In genomic region chr15:56817204-56818157, GRCm38 (mm10) we compare ENCODE assay signal across 14 mouse cellular contexts.
DNase-seq lines count a peak whose midpoint lies in the region; ATAC-seq lines count a peak whose summit lies in the region.
"Had no signal": no experiment of that assay in that cellular context is flagged by ENCODE, and none has a peak within 500 bp of the region (broad histone marks: within the 10 kb centered on the region; RNA-seq: fewer than 3 reads in every experiment).

No protein-coding gene starts in this region.

- H3K27me3 ChIP-seq in lung, embryonic 16.5 days (ENCODE audit: control insufficient read depth, insufficient read depth, low read depth, low read length), result no peaks in the 10 kb centered on the region
- peaks cover 30% of the 10 kb centered on the region for H3K27me3 ChIP-seq in forebrain, embryonic 15.5 days
- H3K27me3 ChIP-seq in midbrain, embryonic 12.5 days, result no peaks in the 10 kb centered on the region
- H3K27me3 ChIP-seq: limb, embryonic 13.5 days had no signal

- WGBS in lung, embryonic 16.5 days, result 31% methylated on average over 5 of the region's 5 CpGs
- WGBS in forebrain, embryonic 15.5 days, result 6% methylated on average over 5 of the region's 5 CpGs
- 34% methylated on average over 5 of the region's 5 CpGs for WGBS in midbrain, embryonic 12.5 days

- no peak for DNase-seq in lung, postnatal 10 days
- DNase-seq in retina, postnatal 1 day, result peak; percentile 92
- DNase-seq in cerebellum, adult 11-12 months, result no peak
- DNase-seq: cerebellum, adult 11 months; lung, adult 18-20 months; right cerebral cortex, postnatal 4 days; thymus, postnatal 14 days had no signal

- no peak overlapping the region for H3K27ac ChIP-seq in lung, embryonic 16.5 days (ENCODE audit: low read length)
- H3K27ac ChIP-seq in forebrain, embryonic 15.5 days (replicated peaks), result no peak overlapping the region
- no peak overlapping the region for H3K27ac ChIP-seq in midbrain, embryonic 12.5 days (replicated peaks)
- H3K27ac ChIP-seq: left cerebral cortex, adult 2 months; limb, embryonic 13.5 days had no signal

- ATAC-seq in lung, embryonic 16.5 days (ENCODE audit: low read depth), result peak; percentile 51
- peak; percentile 92 for ATAC-seq in forebrain, embryonic 15.5 days (replicated peaks)
- ATAC-seq in midbrain, embryonic 12.5 days (ENCODE audit: low FRiP score, low read depth), result peak; percentile 79
- ATAC-seq in megakaryocyte-erythroid progenitor cell, adult 5-6 weeks (replicated peaks; ENCODE audit: low FRiP score, low TSS enrichment, poor library complexity, severe bottlenecking), result no peak
- ATAC-seq: activated CD4-positive, CD25-positive, alpha-beta regulatory T cell, adult 4 months had no signal

- no peak overlapping the region for H3K4me3 ChIP-seq in lung, embryonic 16.5 days (ENCODE audit: low read length)
- H3K4me3 ChIP-seq in forebrain, embryonic 15.5 days, result no peak overlapping the region
- H3K4me3 ChIP-seq in midbrain, embryonic 12.5 days, result no peak overlapping the region
- H3K4me3 ChIP-seq: left cerebral cortex, adult 2 months; limb, embryonic 13.5 days had no signal

- H3K9me3 ChIP-seq in lung, embryonic 16.5 days (ENCODE audit: control insufficient read depth, low read length), result no peaks in the 10 kb centered on the region
- H3K9me3 ChIP-seq in forebrain, embryonic 15.5 days, result no peaks in the 10 kb centered on the region
- no peaks in the 10 kb centered on the region for H3K9me3 ChIP-seq in midbrain, embryonic 12.5 days
- H3K9me3 ChIP-seq: limb, embryonic 13.5 days had no signal

- H3K9ac ChIP-seq in lung, embryonic 16.5 days (ENCODE audit: low read length), result no peak overlapping the region
- no peak overlapping the region for H3K9ac ChIP-seq in forebrain, embryonic 15.5 days (replicated peaks)
- no peak overlapping the region for H3K9ac ChIP-seq in midbrain, embryonic 12.5 days (replicated peaks)
- H3K9ac ChIP-seq: limb, embryonic 13.5 days had no signal

- H3K4me2 ChIP-seq in lung, embryonic 16.5 days (ENCODE audit: low read depth, low read length), result no peak overlapping the region
- no peak overlapping the region for H3K4me2 ChIP-seq in forebrain, embryonic 15.5 days (replicated peaks)
- no peak overlapping the region for H3K4me2 ChIP-seq in midbrain, embryonic 12.5 days (replicated peaks)
- H3K4me2 ChIP-seq: limb, embryonic 13.5 days had no signal

- no peaks in the 10 kb centered on the region for H3K36me3 ChIP-seq in lung, embryonic 16.5 days (ENCODE audit: control insufficient read depth, insufficient read depth, low read length)
- no peaks in the 10 kb centered on the region for H3K36me3 ChIP-seq in forebrain, embryonic 15.5 days
- no peaks in the 10 kb centered on the region for H3K36me3 ChIP-seq in midbrain, embryonic 12.5 days
- H3K36me3 ChIP-seq: limb, embryonic 13.5 days had no signal

- H3K4me1 ChIP-seq in lung, embryonic 16.5 days (replicated peaks; ENCODE audit: control insufficient read depth, insufficient read depth, low read length), result peaks cover 6% of the 10 kb centered on the region
- peaks cover 10% of the 10 kb centered on the region for H3K4me1 ChIP-seq in forebrain, embryonic 15.5 days
- peaks cover 7% of the 10 kb centered on the region; the same call in 1 of the 2 replicates for H3K4me1 ChIP-seq in midbrain, embryonic 12.5 days
- H3K4me1 ChIP-seq: limb, embryonic 13.5 days had no signal
